Mouse (Mus musculus) fat pad, adult 2 months (tissue): ENCODE results near the gene Icam4.
"Not testable (repeated sequence)": the region's sequence is repeated elsewhere in the genome, so short reads cannot be mapped to it uniquely, and the experiment has no call there.

ENCODE experiments used
- DNase-seq: peaks from one replicate; pipeline ENCODE4 v3.0.0-alpha.2; 2011; ENCODE audit warnings: low read depth, low spot score; ENCODE audit errors: extremely low read depth

The Icam4 gene

GRCm38 (mm10) chr9:21010939-21011541 lies 18.1 kb upstream of the Icam4 start:
- not testable (repeated sequence) for DNase-seq

- no peak for DNase-seq
Observed at GRCm38 (mm10) chr9:21011846-21012312, 17.3 kb upstream of the Icam4 start.

- DNase-seq = no peak
Observed at GRCm38 (mm10) chr9:21012368-21012767, 16.8 kb upstream of the Icam4 start.

- no peak for DNase-seq
Observed at GRCm38 (mm10) chr9:21014691-21015570, 14.2 kb upstream of the Icam4 start.

DNA sequence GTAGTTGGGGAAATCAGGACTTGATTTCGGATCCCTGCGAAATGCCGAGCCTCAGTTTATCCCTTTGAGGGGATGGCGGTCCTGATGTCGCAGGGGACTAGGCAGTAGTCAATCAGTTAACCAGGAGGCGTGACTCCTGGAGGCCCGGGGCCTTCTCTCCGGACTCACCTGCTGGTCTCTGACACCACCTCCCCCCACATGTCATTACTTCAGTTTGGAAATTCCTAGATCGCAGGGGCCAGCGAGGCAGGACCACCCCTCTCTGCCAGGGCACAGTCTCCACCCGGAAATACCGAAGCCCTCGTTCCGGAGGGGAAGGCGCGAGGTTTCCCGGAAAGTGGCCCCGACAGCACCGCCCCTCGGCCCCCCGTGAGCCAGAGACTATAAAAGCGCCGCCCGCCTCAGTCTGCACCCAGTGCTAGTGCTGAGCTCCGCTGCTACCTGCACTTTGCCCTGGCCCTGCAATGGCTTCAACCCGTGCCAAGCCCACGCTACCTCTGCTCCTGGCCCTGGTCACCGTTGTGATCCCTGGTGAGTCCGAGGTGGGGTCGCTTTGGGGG lies 13.5 kb upstream of the Icam4 start, which contains the start of gene Icam1:
Gene Icam1, plus strand, starts transcription at position 415 of the 560 bp plus-strand sequence.
- no peak for DNase-seq

DNA sequence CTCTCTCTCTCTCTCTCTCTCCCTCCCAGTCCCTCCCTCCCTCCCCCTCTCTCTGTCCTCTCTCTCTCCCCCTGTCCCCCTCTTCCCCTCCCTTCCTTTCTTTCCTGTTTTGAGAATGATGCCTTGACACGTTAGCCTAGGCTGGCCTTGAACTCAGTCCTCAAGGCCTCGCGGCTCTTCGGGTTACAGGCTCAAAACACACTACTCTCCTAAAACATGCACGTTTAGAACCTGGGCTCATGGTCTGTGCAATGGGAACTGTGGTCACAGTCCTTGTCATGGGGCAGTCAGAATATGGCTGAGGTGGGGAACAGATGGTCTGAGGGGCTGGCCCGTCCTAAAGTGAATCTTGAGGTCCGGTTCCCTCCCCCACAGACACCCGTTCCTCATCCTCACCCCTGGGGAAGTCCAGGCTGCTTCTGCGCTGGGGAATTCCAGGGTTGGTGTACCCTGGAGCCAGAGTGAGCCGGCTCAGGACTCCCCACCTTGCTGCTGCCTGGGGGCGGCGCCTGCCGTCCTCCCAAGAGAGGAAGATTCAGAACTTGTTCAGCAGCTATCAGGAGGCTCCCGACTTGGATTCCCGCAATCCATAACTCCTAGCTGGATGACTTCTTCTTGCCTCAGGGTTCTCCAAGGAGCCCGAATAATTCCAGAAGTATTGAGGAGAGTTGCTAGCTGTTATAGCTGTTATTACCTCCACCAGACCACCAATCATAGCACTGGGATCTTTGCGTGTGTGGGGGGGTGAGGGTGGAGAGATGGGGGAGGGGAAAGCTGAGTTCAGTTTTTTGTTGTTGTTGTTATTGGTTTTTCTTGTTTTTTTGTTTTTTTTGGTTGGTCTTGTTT lies 12.6 kb upstream of the Icam4 start:
- no peak for DNase-seq

- DNase-seq = no peak
Observed at GRCm38 (mm10) chr9:21017177-21017575, 12.0 kb upstream of the Icam4 start.

GRCm38 (mm10) chr9:21018600-21018999 lies 10.6 kb upstream of the Icam4 start:
- DNase-seq = no peak

DNA sequence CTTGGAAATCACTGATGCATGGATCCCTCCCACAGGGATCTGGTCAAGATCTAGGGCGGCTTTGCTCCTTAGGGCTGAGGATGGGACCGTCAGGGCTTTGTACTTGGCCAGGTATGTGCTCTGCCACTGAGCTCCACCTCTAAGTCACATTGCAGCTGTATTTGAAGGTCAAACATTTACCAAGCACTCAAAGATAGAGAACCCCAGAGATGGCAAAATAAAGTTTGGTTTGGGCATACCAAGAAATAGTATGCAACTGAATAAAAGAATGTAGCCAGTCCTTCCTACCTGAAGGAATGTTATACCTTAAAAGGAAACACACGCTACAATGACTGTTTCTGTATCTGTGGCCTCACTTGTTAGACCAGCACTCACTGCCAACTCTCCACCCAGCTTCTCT lies 7.8 kb upstream of the Icam4 start:
- DNase-seq = no peak

- no peak for DNase-seq
Observed at GRCm38 (mm10) chr9:21022288-21022687, 6.9 kb upstream of the Icam4 start.

DNA sequence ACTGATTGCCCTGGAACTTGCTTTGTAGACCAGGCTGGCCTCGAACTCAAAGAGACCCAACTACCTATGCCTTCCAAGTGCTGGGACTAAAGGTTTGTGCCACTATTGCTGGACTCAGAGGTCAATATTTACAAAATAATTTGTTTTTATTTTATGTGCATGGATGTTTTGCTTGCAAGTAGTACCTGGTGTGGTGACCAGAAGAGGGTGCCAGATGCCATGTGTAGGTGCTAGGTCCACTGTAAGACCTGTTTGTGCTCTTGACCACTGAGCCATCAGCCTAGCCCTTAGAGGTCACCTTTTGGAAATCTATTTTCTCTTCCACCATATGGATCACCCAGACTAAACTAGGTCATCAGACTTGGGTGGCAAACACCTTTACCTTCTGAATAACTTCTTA lies 6.4 kb upstream of the Icam4 start:
- DNase-seq = no peak

DNA sequence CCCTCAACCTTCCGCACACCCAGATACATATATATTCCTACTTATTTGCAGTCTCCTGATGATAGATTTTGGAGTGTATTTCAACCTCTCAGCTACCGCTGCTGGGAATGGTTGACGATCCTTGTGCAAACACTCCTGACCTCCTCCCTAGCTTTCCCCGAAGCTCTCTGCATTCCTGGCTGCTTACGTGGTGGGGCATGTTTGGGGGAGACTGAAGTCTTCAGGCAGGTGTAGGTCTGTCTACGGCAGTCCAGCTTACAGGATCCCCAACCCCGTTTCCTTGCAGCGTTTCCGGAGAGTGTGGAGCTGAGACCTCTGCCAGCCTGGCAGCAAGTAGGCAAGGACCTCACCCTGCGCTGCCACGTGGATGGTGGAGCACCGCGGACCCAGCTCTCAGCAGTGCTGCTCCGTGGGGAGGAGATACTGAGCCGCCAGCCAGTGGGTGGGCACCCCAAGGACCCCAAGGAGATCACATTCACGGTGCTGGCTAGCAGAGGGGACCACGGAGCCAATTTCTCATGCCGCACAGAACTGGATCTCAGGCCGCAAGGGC lies 3.8 kb upstream of the Icam4 start:
- no peak for DNase-seq

DNA sequence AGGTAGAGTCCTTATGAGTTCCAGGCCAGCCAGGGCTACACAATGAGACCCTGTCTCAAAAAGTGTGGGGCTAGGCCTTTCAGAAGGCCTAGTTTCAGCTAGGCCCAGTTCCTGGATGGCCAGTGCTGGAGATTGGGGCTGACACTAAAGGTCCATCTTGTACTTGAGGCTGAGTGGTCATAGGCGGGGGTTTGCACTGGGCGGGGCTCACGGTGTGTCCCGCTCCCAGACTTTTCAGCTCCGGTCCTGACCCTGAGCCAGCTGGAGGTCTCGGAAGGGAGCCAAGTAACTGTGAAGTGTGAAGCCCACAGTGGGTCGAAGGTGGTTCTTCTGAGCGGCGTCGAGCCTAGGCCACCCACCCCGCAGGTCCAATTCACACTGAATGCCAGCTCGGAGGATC lies 2.3 kb upstream of the Icam4 start:
- no peak for DNase-seq

DNA sequence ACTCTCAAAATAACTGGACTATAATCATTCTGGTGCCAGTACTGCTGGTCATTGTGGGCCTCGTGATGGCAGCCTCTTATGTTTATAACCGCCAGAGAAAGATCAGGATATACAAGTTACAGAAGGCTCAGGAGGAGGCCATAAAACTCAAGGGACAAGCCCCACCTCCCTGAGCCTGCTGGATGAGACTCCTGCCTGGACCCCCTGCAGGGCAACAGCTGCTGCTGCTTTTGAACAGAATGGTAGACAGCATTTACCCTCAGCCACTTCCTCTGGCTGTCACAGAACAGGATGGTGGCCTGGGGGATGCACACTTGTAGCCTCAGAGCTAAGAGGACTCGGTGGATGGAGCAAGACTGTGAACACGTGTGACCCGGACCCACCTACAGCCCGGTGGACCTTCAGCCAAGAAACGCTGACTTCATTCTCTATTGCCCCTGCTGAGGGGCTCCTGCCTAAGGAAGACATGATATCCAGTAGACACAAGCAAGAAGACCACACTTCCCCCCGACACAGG lies 1.3 kb upstream of the Icam4 start:
- no peak for DNase-seq

GRCm38 (mm10) chr9:21028560-21029110 lies 538 bp upstream of the Icam4 start:
- no peak for DNase-seq

DNA sequence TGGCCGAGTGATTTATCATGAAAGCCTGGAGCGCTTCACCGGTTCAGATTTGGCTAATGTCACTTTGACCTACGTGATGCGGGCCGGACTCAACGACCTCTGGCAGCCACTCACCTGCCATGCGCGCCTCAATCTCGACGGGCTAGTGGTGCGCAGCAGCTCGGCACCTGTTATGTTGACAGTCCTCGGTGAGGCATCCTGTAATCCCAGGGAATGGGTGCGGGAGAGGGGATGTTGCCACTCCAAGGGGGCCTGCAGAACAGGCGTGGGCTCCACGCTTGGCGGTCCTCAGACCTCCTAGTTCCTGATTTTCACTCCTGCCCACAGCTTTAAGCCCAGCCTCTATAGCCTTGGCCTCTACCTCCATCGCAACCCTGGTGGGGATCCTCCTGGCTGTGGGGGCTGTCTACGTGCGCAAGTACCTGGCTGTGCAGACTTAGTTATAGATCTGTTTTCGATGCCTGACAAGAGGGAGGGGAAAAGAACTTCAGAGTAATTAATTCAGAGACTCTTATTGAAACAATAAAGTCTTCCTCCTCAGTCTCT lies 955 bp downstream of the Icam4 start:
- DNase-seq = no peak

DNA sequence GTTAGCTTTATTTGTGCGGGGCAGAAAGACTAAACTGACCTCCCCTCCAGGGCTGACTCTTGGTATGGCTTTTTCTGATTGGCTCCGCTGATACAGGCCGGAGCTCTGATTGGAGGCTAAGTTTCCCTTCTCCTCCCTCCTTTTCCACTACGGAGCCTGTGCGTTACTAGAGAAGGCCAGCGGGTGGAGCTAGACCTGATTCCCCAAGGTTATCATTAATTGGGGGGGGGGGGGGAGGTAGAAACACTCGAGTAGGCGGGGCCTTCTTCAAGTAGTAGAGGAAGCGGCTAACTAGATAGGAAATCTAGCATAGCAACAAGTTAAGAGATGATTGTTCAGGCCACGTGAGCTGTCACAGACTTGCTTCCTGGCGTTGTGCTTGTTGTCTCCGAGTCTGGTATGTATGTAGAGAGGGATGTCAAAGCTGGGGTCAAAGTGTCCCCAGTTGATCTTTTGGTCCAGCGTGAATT lies 1.6 kb downstream of the Icam4 start:
- DNase-seq = peak; percentile 61

DNA sequence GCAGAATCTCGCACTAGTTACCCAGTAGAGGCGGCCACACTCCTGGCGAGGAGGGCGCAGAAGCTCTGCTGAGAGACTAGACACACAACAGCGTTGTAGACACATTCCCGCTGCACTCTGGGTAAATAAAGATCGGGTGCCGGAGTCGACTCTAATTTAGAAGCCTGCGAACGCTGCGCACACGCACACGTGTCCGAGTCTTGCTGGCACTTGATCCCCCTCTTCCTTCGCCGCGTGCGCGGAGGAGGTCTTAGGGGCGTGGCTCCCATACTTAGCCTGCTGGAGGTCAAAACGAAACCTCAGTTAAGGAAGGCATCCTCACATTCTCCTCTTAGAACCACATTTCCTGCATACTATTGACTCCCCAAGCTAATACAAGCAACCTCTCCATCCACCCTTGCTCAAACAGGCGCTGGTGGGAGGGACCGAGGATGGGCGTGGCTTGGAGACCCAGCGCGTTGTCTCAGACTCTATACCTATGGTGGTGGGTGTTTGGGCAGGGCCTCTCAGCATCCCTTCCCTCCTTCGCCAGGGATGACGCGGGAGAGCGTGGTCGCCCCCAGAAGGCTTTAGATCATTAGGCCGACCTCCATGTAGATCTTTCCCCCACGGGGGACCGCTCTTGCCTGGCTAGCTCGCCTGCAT lies 2.2 kb downstream of the Icam4 start:
- no peak for DNase-seq

- no peak for DNase-seq
Observed at GRCm38 (mm10) chr9:21031896-21032351, 2.8 kb downstream of the Icam4 start, which contains the start of gene Icam5. Gene Icam5 (plus strand): TSS chr9:21032073.
